ENCODE assay signal across 10 mouse cellular contexts in the genomic region with DNA sequence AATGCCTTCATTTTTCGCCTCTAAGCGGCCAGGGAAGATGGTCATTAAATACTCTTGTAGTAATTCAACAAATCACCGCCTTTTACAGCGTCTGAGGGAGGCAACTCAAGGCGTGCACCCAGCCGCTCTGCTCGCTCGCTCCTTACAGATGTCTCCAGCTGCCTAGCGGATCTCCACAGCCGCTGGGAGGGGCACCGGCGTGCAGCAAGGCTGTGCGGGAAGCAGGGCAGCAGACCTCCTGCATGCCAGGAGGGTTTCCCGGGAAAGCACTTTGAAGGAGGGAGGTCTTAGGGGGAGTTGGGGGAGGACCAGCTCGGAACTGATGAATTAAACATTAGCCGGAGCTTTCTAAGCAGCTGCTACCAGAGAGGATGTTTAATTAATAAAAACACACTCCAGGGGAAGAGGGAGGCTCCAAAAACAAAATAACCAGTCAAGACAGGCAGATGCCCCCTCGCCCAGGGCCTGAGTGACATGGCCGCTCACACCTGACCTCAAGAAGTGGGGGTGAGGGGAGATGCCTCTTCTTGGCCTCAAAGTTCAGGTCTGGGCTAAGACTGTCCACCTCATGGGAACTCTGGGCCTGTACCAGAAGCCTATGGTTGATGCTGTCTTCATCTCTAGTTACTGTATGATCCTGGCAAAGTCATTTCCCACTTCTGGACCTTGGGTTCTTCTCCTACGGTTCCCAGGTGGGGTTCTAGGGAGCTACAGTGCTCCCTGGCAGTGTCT. TPM values are rescaled to one million over a fixed set of nuclear protein-coding genes. Genes with fewer than 3 reads are reported as not detected.
A peak's percentile ranks its signal among the peaks of the same experiment; 100 is the strongest.
DNase-seq lines count a peak whose midpoint lies in the region; ATAC-seq and TF ChIP-seq lines count a peak whose summit lies in the region.
"Had no signal": no experiment of that assay in that cellular context is flagged by ENCODE, and none has a peak within 500 bp of the region (broad histone marks: within the 10 kb centered on the region; RNA-seq: fewer than 3 reads in every experiment).

No protein-coding gene starts in this region.

- TF ChIP-seq CTCF in kidney, adult 2 months (conservative IDR thresholded peaks at IDR 0.05; ENCODE audit: insufficient read depth, insufficient read length, low read depth, low read length) = no peak

- H3K4me1 ChIP-seq in kidney, embryonic 14.5 days (ENCODE audit: control insufficient read depth, insufficient read depth, low read length) = peaks cover 10% of the 10 kb centered on the region
- no peaks in the 10 kb centered on the region for H3K4me1 ChIP-seq in kidney, adult 2 months (ENCODE audit: control insufficient read depth, insufficient read depth, low read length)
- peaks cover 7% of the 10 kb centered on the region for H3K4me1 ChIP-seq in forebrain, embryonic 11.5 days (replicated peaks; ENCODE audit: control insufficient read depth, insufficient read depth, low read length)
- H3K4me1 ChIP-seq in limb, embryonic 11.5 days (ENCODE audit: control insufficient read depth, insufficient read depth, low read length) = peaks cover 23% of the 10 kb centered on the region; the same call in 1 of the 2 replicates
- peaks cover 49% of the 10 kb centered on the region for H3K4me1 ChIP-seq in neural tube, embryonic 15.5 days

- WGBS in kidney, embryonic 14.5 days = 9% methylated on average over 19 of the region's 19 CpGs
- 13% methylated on average over 19 of the region's 19 CpGs for WGBS in kidney, adult 2 months
- WGBS in forebrain, embryonic 11.5 days = 7% methylated on average over 19 of the region's 19 CpGs
- WGBS in limb, embryonic 11.5 days = 10% methylated on average over 19 of the region's 19 CpGs
- 6% methylated on average over 19 of the region's 19 CpGs for WGBS in neural tube, embryonic 15.5 days

- DNase-seq in kidney, adult 2 months = no peak
- DNase-seq in forebrain, embryonic 11.5 days (ENCODE audit: low spot score) = peak; percentile 78
- DNase-seq in limb, embryonic 11.5 days (ENCODE audit: low spot score) = peak; percentile 64
- no peak for DNase-seq in urinary bladder, postnatal 36 days (ENCODE audit: low spot score in 2 of 2)
- DNase-seq in gastrocnemius, postnatal 36 days = no peak

- H3K27ac ChIP-seq in kidney, embryonic 14.5 days (ENCODE audit: low read depth, low read length) = 0 out of 2 replicates have a peak overlapping the region, but pooled peaks have one; percentile 8
- no peak overlapping the region for H3K27ac ChIP-seq in kidney, adult 2 months (ENCODE audit: insufficient read depth, low read depth, low read length)
- peak overlapping the region; percentile 42; the same call in 1 of the 2 replicates for H3K27ac ChIP-seq in forebrain, embryonic 11.5 days (ENCODE audit: low read depth, low read length)
- H3K27ac ChIP-seq in limb, embryonic 11.5 days (replicated peaks; ENCODE audit: low read depth, low read length) = no peak overlapping the region
- peak overlapping the region; percentile 75 for H3K27ac ChIP-seq in neural tube, embryonic 15.5 days (replicated peaks)

- H3K4me2 ChIP-seq in kidney, embryonic 14.5 days (replicated peaks; ENCODE audit: low read depth, low read length) = no peak overlapping the region
- peak overlapping the region; percentile 35; the same call in 1 of the 2 replicates for H3K4me2 ChIP-seq in forebrain, embryonic 11.5 days (ENCODE audit: low read depth, low read length, severe bottlenecking)
- peak overlapping the region; percentile 10; the same call in 1 of the 2 replicates for H3K4me2 ChIP-seq in limb, embryonic 11.5 days (ENCODE audit: low read depth, severe bottlenecking)
- H3K4me2 ChIP-seq in neural tube, embryonic 15.5 days = peak overlapping the region; percentile 51

- H3K9me3 ChIP-seq in kidney, embryonic 14.5 days (ENCODE audit: control insufficient read depth, low read length) = no peaks in the 10 kb centered on the region
- no peaks in the 10 kb centered on the region for H3K9me3 ChIP-seq in forebrain, embryonic 11.5 days (ENCODE audit: control insufficient read depth, low read length)
- H3K9me3 ChIP-seq in limb, embryonic 11.5 days (ENCODE audit: control insufficient read depth, low read length) = no peaks in the 10 kb centered on the region
- H3K9me3 ChIP-seq in neural tube, embryonic 15.5 days (replicated peaks) = no peaks in the 10 kb centered on the region

- no peak for TF ChIP-seq POLR2A in kidney, adult 2 months (IDR thresholded peaks at IDR 0.05; ENCODE audit: low read depth, low read length)

- H3K27me3 ChIP-seq in kidney, embryonic 14.5 days (ENCODE audit: control insufficient read depth, insufficient read depth, low read length) = peaks cover 4% of the 10 kb centered on the region; the same call in 1 of the 2 replicates
- H3K27me3 ChIP-seq in kidney, adult 2 months (replicated peaks; ENCODE audit: control insufficient read depth, insufficient read depth, low read length) = no peaks in the 10 kb centered on the region
- no peaks in the 10 kb centered on the region for H3K27me3 ChIP-seq in forebrain, embryonic 11.5 days (ENCODE audit: control insufficient read depth, insufficient read depth, low read length)
- no peaks in the 10 kb centered on the region for H3K27me3 ChIP-seq in limb, embryonic 11.5 days (ENCODE audit: control insufficient read depth, insufficient read depth, low read length)
- H3K27me3 ChIP-seq in neural tube, embryonic 15.5 days (replicated peaks) = no peaks in the 10 kb centered on the region

- intact Hi-C loops in gastrocnemius, postnatal 36 days (cut with DNase I) = no loop called here

- H3K36me3 ChIP-seq in kidney, embryonic 14.5 days (ENCODE audit: control insufficient read depth, insufficient read depth, low read length) = no peaks in the 10 kb centered on the region
- H3K36me3 ChIP-seq in kidney, adult 2 months (ENCODE audit: control insufficient read depth, insufficient read depth, low read length) = no peaks in the 10 kb centered on the region
- no peaks in the 10 kb centered on the region for H3K36me3 ChIP-seq in forebrain, embryonic 11.5 days (ENCODE audit: control insufficient read depth, insufficient read depth, low read length)
- H3K36me3 ChIP-seq in limb, embryonic 11.5 days (ENCODE audit: control insufficient read depth, insufficient read depth, low read length) = no peaks in the 10 kb centered on the region
- no peaks in the 10 kb centered on the region for H3K36me3 ChIP-seq in neural tube, embryonic 15.5 days

- peak; percentile 79 for ATAC-seq in kidney, embryonic 14.5 days (ENCODE audit: low FRiP score, low TSS enrichment)
- peak; percentile 84 for ATAC-seq in forebrain, embryonic 11.5 days (replicated peaks; ENCODE audit: low FRiP score)
- ATAC-seq in limb, embryonic 11.5 days (ENCODE audit: insufficient number of reproducible peaks, low FRiP score, low TSS enrichment, low read depth) = 0 out of 2 replicates have a peak, but pooled peaks have one; percentile 41
- ATAC-seq in neural tube, embryonic 15.5 days (ENCODE audit: low FRiP score) = peak; percentile 67
- no peak for ATAC-seq in megakaryocyte, adult 5-6 weeks (ENCODE audit: poor library complexity, severe bottlenecking)

- no peak overlapping the region for H3K9ac ChIP-seq in kidney, embryonic 14.5 days (ENCODE audit: low read depth, low read length)
- no peak overlapping the region for H3K9ac ChIP-seq in forebrain, embryonic 11.5 days (ENCODE audit: low read length)
- no peak overlapping the region for H3K9ac ChIP-seq in limb, embryonic 11.5 days (ENCODE audit: low read length)
- H3K9ac ChIP-seq in neural tube, embryonic 15.5 days (replicated peaks) = peak overlapping the region; percentile 21; the same call in 1 of the 2 replicates

- no peak overlapping the region for H3K4me3 ChIP-seq in kidney, embryonic 14.5 days (ENCODE audit: low read length)
- H3K4me3 ChIP-seq in kidney, adult 2 months (ENCODE audit: insufficient read depth, low read depth, low read length) = no peak overlapping the region
- H3K4me3 ChIP-seq in forebrain, embryonic 11.5 days (ENCODE audit: low read depth, low read length) = no peak overlapping the region
- H3K4me3 ChIP-seq in limb, embryonic 11.5 days (ENCODE audit: low read depth, low read length) = no peak overlapping the region
- H3K4me3 ChIP-seq in neural tube, embryonic 15.5 days (replicated peaks) = peak overlapping the region; percentile 14; the same call in 1 of the 2 replicates

RNA-seq across cellular contexts. Expression of a gene that starts 39.7 kb away (rescaled TPM):
- polyA plus RNA-seq in kidney, embryonic 14.5 days (2014; fragmentation: Nextera tagmentation; extraction: Ambion mirVana) = 0.14 and 0.34 TPM in 2 replicates
- polyA plus RNA-seq in kidney, adult 2 months (2012; rRNA removed) = 0.03 TPM in 2 replicates
- 2.3 and 3.0 TPM in 2 replicates for polyA plus RNA-seq in forebrain, embryonic 11.5 days (2014; fragmentation: Nextera tagmentation; extraction: Ambion mirVana)
- 0.40 TPM in 2 replicates for polyA plus RNA-seq in limb, embryonic 11.5 days (2014; fragmentation: Nextera tagmentation; extraction: Ambion mirVana)
- 13.0 and 15.6 TPM in 2 replicates for polyA plus RNA-seq in neural tube, embryonic 15.5 days (2015; fragmentation: Nextera tagmentation; extraction: Ambion mirVana)
- total RNA-seq in gastrocnemius, postnatal 36 days (2021) = under 1 TPM in 1 of 2 experiments, not detected in 1; 0.10 TPM
- not detected in 2 replicates for total RNA-seq in megakaryocyte, adult 5-6 weeks (2015)
- not detected in 2 replicates for total RNA-seq in megakaryocyte, adult 5-6 weeks (2017)
- total RNA-seq: common myeloid progenitor, adult 5-6 weeks; neutrophil, adult 5-6 weeks had no signal

Comparison
In these comparisons a context has a peak if more than half of its experiments do, and no peak if none do; other contexts are left out.
1. H3K27ac ChIP-seq: peak in kidney, embryonic 14.5 days (single experiment), forebrain, embryonic 11.5 days (single experiment) and neural tube, embryonic 15.5 days (single experiment); none in kidney, adult 2 months (single experiment) and limb, embryonic 11.5 days (single experiment).
2. DNase-seq: peak in forebrain, embryonic 11.5 days (single experiment) and limb, embryonic 11.5 days (single experiment); none in kidney, adult 2 months (single experiment), urinary bladder, postnatal 36 days (0 of 2) and gastrocnemius, postnatal 36 days (0 of 2).